25 mouse cellular contexts compared by ENCODE assay signal in genomic region chr11:69249131-69249530, GRCm38 (mm10). TPM values are rescaled to one million over a fixed set of nuclear protein-coding genes. Genes with fewer than 3 reads are reported as not detected.
"Had no signal": no experiment of that assay in that cellular context is flagged by ENCODE, and none has a peak within 500 bp of the region (broad histone marks: within the 10 kb centered on the region; RNA-seq: fewer than 3 reads in every experiment).

No protein-coding gene starts in this region.

- ATAC-seq: hindbrain, embryonic 16.5 days; intestine, embryonic 16.5 days; liver, embryonic 12.5 days had no signal

- DNase-seq: gastrocnemius, adult 2 months; gastrocnemius, postnatal 10 days; gastrocnemius, postnatal 25 days; heart, adult 18-20 months; heart, postnatal 10 days; heart, postnatal 4 days; kidney, adult 11 months; kidney, adult 2 months; kidney, adult 9 months; kidney, postnatal 14 days; kidney, postnatal 36 days; layer of hippocampus, adult 9-11 months; layer of hippocampus, postnatal 36 days; left cerebral cortex, postnatal 4 days had no signal

RNA-seq across cellular contexts. Expression of gene Gucy2e, which starts 12.3 kb away (rescaled TPM):
- total RNA-seq: gastrocnemius, adult 2 months; gastrocnemius, postnatal 10 days; gastrocnemius, postnatal 25 days; gastrocnemius, postnatal 4 days; granulocyte monocyte progenitor cell, adult 5-6 weeks; liver, adult 2 months had no signal
- polyA plus RNA-seq: large intestine, adult 2 months; limb, embryonic 11.5 days; liver, adult 2 months; liver, embryonic 12.5 days; liver, embryonic 14.5 days; liver, embryonic 16.5 days had no signal

RNA-seq across cellular contexts. Expression of gene Alox8, which starts 51.5 kb away (rescaled TPM):
- total RNA-seq: gastrocnemius, adult 2 months; gastrocnemius, postnatal 25 days; gastrocnemius, postnatal 4 days; granulocyte monocyte progenitor cell, adult 5-6 weeks; liver, adult 2 months had no signal
- polyA plus RNA-seq: hindbrain, embryonic 10.5 days; large intestine, adult 2 months; liver, adult 2 months; liver, embryonic 12.5 days had no signal
